Mouse (Mus musculus) thymus, postnatal 36 days (tissue): ENCODE data around the gene Snd1.

Source experiments
- DNase-seq, 2 experiments: peaks; one replicate each; pipeline ENCODE4 v3.0.0; 2022; ENCODE audit warnings: mixed read lengths in 2 of 2

Snd1 gene

DNA sequence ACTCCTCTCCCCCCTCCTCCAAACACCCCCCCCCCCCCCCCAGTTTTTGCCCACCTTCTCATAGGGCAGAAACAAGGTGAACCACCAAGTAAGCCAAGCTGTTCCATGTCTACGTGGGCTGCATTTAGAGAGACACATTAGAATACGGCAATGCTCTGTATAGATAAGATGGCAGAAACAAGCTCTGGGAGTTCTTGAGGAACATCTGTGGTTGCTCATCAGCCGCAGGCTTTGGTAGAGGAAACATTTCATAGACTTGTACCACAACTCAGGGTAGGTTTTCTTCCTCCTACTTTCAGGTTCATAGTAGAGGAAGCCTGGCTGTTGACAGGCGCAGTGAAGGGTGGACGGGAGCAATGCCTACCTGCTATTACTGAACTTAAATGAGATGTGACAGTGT lies 124.2 kb downstream of the Snd1 start:
- no peak for DNase-seq

DNA sequence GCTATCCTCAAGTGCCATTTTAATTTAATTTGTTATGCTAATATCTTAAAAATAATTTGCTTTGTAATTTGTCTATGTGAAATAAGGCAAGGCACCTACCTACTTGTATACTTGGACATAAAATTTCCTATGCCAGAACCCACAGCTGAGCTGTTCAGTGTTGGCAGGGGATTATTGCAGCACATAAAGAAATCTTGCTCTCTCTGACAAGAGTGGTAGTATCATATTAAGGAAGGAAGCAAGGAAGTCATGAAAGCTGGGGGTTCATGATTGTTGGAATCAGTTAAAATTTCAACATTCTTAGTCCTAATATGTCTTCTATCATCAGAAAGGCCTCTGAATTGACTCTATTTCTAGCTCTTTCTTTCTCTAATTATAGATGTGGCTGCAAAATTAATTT lies 125.5 kb downstream of the Snd1 start:
- DNase-seq: no peak

DNA sequence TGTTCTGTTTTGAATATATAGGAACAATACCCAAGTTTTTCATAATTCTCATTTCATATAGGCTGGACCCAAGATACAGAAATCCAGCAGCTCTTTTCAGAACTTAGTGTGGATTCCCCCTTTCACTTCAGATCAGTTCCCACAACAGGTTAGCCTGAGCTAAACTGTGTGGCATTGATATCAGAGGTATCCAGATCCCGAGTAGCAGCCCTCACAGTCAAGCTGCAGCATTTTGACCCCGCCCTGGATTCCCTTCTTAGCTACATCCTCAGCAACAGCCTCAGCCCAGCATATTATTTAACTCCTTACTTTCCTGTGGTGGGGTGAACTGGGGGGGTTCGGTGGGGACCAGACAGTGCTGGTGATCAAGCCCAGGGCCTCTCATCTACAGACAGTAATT lies 128.5 kb downstream of the Snd1 start:
- DNase-seq: no peak

DNA sequence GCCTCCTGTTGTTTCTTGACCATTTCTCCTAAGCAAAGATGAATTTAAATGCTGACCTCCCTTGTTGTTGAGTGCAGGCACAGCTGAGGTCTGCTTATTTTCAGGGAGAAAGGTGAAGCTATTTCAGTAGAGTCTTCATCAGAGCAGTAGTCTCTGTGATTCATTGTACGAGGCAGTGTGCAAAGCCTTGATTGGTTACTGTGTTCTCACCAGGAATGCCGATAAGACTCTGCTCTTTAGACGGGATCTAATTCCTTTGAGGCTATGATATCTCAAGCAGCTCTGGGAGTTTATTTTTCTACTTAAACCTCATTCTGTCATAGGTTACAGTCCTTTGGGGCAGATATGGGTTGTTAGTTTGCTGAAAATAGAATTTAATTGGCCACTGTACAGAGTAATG lies 128.9 kb downstream of the Snd1 start:
- no peak for DNase-seq

DNA sequence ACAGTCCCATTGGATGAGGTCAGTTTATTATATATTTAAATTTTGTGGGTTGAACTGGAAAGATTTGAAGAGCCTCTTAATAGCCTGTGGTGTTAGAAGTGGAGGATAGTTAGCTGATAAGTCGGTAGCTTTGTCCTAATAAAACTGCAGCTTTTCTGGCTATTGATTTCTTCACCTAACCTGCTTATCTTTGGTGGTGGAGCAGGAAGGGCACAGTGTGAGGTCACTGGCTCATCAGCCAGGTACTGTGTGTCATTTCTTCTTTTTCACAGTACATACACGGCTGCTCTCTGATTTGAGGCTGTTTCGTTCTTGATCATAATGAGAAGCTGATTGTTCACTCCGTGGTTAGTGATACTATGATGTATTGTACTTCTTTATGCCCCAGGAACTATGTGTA lies 134.4 kb downstream of the Snd1 start:
- no peak for DNase-seq

DNA sequence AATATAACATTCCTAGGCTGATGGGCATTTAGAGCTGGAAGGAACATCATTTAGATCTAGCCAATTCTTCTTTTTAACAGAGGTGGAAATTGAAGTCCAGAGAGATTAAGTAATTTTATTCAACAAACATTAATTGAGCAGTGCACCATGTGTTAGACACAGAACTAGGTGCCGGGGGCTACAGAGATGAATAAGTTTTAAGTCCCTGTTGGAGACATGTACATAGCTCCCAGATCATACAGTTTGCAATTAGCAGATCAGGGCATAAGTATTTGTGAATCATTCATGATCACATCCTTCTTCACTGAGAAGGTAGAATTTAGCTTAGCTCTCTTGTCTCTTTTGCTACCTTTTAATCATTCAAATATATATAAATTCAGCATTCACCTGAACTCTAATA lies 135.2 kb downstream of the Snd1 start:
- DNase-seq: no peak

DNA sequence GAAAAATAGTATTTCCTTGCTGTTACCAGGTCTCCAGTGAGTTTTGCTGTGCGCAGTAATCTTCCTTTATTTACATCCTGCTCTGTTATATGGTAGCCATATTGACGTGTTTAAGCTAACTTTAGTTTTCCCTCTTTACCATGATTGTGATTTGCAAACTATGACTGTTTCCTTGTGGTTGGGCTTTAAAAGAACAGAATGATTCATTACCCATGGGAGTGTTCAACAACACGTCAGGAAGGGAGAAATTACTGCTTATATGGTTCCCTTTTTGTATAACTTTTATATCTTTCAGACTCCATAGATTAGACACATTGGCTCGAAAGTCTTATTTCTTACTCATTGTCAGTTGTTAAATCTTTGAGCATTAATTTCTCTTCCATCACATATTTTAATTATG lies 138.5 kb downstream of the Snd1 start:
- no peak for DNase-seq

DNA sequence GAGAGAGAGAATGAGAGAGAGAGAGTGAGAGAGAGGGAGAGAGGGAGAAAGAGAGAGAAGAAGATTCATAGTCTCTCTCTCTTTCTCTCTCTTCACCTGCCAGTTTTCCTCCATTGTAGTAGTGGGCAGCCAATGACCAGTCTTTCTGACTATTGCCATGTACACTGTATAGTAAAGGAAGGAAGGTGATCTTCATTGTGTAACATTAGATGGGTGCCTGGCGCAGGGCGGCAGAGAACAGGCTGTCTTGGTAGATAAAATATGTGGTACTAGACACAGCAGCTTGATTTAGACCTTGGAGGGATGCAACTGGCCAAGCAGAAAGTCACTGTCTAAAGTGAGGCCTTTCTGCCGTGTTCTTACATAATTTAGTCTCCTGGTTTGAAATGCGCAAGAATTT lies 139.9 kb downstream of the Snd1 start:
- DNase-seq: no peak

DNA sequence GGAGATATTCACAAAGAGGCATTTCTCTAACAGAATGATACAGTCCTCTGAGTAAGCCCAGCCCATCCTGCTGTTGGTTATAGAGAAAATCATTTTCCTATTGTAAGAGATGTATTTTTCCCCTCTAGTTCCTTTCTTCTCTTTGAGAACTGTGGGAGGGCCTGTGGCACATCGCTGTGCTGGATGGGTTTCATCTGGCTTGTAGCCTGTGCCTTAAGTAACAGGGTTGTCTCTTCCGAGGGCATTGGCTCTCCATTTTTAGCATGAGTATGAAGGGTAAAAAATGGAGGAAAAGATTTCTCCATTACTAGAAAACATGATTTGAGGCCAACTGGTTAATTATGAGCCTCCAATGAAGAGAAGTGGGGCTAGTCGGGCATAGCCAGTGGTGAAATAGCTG lies 140.5 kb downstream of the Snd1 start:
- no peak for DNase-seq

DNA sequence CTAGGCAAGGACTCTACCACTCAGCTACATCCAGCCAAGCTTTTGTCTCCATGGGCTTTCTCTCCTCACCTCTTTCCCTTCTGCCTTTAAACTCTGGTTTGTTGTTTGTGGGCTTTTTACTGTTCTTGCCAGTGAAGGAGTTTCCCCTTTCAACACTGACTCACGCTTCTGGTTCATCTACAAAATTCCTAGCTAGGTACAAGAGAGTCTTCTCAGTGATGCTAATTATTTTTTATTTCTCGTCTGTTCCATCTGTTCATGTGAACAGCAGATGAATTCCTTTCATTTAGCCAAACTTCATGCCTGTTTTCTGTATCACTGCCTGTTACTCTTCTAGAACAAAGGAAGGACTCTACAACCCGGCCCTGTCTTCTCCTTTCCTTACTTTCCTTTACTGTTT lies 141.0 kb downstream of the Snd1 start:
- DNase-seq: no peak

DNA sequence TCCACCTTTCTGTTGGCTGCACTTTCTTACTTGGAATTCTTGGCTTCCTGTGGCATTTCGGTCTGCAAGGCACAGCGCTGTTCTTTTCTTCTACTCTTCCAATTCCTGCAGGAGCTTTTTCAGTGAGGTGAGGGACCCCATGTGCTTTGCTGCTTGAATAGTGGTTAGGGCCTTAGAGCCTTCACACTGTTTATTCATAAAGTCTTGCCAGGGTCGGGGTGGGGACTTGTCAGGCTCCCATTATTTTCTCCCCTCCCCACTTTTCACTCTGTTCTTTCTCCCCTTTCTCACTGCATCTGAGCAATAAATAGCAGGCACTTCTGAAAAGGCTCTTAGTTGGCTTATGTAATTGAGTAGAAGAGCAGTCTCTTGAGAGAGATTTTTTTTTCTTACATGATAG lies 143.4 kb downstream of the Snd1 start:
- DNase-seq: no peak

DNA sequence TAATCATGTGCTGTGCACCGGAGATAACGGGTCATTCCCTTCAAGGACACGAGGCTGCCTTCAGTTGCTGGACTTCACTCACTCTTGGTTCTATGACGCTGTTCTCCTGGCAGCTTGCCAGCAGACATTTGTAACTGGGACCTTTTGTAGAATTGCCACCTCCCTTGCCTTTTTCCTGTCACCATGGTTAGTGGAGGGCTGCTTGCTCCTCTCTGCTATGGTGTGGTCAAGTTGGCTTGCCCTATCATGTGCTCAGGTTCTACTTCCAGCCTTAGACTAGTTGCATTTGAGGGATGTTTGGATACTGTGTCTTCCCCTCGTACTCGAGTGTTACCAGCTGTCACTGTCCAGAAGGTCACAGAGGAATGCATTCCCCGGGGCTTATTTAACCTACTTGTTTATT lies 143.8 kb downstream of the Snd1 start:
- peak; percentile 11 to 18 for DNase-seq

DNA sequence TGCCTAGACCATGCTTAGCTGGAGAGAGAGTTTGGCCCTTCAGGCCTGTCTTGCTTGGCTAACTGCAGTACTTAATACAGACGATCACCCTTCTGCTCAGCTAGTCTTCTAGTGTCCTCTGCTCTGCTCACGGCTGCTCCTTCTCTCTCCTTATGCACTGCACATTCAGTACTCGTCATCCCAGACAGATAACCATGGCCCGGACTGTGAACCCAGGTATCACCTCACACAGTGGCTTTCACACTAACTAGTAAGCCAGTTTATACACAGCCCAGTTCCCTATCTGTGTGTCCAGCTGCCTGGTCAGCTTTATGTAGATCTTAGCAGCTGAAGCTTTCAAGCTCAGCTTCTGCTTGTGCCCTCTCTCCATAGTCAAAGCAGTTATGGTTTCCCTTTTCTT lies 146.5 kb downstream of the Snd1 start:
- DNase-seq: no peak

DNA sequence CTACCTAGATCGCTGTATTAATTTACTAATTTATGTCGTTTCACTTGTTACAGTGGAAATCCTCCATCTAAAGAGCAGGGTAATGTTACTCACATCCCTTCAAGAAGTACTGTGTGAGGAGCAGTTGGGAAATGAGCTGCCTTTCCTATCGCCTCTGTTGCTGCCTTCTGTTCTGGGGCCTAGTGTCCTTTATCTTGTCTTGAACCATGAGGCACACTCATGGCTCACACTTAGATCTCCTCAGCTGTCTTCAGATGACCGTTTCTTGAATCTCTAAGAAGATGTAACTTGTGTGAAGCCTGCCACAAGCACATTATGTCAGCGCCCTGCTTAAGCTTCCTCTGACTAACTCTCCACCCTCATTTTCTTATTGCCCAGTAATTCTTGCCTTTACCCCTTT lies 147.0 kb downstream of the Snd1 start:
- DNase-seq: no peak

DNA sequence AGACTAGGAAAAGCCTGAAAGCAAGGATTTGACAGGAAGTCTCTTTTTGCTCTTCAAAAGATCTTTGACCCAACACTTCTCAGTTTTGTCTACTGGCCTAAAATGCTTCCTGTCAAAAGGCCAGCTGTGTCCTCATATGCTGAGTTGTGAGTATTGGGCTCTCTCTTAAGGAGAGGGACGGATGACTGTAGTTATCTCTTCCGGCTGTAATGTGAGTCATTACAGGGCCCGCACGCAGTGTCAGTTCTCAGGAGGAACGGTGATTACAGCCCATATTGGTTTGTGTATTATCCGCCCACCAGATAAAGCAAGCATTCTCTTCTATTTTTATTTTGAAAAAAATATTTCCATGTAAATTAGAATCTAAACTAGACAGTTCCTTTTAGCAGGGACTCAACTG lies 147.6 kb downstream of the Snd1 start:
- DNase-seq: no peak

DNA sequence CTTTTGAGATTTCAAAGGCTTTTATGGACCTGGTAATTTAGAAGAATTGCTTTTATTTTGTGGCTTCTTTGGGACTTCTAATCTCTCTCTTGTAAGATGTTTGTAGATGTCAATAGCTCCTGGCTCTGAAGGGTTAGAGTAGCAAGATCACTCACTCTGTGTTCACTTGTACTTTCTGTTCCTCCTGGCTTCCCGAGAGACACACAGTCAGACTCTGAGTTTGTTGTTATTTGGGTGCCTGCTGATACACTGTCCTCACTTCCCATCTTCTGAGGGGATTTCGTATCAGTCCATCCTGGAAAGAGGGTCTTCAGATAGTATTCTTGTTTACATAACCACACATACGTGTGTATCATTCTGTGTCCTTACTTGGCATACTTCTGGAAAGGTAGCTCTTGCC lies 148.0 kb downstream of the Snd1 start:
- DNase-seq: no peak

DNA sequence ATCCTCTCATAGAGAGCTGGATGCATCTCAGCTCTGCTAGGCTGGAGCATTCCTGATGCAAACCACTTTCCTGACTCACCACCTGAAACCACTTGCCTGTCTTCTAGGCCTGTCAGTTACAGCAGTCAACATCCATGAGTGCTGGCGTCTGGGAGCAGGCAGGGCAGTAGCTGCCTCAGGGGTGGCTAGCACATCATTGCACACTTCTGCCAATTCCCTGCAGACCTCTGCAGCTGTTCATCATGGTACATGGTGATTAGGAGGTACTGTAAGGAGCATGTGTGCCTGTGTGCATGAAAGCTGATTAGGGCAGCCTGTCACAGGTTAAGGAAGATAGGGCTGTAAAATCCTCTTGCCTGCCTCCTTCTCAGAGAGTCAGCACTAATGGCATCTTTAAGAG lies 153.5 kb downstream of the Snd1 start:
- no peak for DNase-seq

DNA sequence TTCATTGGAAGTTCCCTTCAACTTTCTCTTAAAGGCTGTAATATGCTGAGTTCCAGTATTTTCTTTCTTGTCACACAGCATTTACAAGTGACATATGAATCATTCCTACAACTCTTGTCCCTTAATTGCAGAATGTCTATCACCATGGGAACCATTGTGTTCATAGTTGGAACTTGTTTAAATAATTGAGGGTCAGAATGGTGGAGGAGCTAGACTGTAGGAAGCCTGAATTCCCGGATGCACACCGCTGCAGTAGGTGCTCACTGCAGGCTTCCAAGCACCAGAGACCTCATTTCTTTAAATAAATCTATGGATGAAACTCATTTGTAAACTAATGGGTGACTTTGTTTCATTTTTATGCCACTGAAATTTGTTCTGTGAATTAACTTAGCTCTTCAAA lies 154.9 kb downstream of the Snd1 start:
- no peak for DNase-seq

DNA sequence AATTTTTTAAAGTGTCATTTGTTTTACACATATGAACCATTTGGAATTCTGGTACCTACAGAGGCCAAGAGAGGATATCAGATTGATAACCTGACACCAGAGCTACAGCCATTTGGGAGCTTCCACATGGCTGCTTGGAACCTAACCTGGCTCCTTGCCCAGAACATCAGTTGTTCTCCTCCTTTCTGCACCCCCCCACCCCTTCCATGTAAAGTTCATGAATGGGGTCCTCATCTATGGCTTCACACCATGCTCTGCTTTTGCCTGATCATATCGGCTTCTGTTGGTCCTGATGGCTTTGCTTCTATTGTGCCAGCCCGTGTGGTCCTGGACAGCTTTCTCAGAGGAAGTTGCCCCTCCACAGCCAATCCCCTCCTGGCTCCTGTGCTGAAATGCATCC lies 156.0 kb downstream of the Snd1 start:
- no peak for DNase-seq

DNA sequence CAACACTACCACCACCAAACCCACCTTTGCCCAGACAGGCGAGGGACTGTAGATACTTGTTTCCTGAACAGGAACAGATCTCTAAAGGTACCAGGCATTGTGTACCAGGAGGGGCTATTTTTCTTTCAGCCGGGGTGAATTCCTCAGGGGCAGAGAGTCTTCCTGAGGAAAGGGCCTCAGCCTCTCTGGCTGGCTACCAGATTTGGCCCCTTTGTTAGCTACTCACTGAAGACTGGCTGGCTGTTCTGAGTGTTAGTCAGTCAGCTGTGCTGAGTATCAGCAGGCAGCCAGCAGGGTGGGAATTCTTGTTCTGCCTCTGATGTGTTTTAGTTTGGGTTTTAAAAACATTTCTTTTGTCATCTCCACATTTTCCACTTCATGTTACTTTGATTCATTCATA lies 158.2 kb downstream of the Snd1 start:
- DNase-seq: no peak

DNA sequence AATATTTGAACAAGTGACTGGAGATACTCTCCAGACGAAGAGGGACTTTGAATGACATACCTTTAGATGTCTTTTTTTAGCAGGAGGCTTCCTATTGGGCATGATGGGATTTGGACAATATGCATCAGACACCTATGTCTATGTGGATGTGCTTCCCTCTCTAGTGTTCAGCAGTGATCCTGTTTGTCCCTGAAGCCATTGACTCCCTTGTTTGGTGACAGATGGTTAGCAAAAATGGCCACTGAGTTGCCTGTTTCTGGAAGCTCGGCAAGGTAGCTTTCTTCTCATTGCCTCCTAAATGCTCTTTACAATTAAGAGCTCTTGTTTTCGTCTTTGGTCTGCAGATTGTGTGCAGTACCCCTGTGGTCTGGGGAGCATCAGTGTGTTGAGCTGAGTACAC lies 158.7 kb downstream of the Snd1 start:
- no peak for DNase-seq

DNA sequence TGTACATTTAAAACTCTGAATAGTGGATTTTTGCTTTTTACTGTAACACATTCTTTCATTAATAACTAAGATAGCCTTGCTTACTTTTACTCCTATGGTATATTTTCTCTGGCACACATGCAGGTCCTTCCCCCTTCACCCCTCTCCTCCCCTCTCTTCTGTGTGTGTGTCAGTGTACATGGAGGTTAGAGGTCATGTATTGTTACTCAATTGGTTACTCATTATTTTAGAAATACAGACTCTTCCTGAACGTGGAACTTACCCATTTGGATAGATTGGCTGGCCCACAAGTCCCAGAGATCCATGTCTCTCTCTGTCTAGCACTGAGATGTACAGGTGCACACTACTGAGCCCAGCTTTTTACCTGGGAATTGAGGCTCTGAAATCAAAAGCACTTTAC lies 160.2 kb downstream of the Snd1 start:
- DNase-seq: no peak

DNA sequence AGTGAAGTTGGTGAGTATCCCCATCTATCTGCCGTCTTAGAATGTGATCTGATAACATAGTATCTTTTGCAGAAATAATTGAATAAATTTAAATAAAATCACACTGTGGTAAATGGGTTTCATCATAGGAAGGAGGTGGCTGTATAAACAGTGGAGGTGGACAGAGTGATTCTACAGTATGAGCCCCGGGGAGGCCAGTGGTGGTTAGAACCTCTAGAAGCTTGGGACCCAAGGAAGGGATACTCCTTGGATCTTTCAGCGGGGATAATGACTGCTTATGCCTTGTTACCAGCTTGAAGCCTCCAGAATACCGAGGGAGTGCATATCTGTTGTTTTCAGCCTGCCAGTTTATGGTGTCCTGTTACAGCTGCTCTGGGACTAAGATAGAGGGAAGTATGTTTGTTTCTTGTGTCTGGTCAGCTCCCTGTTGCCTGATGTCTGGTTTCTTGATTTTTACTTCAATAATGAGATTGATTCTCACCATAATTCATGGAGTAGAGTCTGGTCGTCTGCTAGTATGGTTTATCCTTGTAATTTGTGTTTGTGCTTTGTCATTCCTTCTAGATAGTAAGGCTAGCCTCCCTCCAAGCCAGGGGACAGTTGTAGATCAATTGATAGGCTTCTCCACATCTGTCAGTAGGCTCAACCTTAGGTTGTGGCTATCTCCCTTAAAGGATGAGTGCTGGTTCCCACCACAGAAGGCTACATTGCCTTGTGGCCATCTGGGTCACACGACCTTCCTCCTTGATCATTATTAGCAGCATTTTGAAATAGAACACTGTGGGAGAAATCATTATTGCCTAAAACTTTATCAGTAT lies 160.8 kb downstream of the Snd1 start:
- DNase-seq: no peak

DNA sequence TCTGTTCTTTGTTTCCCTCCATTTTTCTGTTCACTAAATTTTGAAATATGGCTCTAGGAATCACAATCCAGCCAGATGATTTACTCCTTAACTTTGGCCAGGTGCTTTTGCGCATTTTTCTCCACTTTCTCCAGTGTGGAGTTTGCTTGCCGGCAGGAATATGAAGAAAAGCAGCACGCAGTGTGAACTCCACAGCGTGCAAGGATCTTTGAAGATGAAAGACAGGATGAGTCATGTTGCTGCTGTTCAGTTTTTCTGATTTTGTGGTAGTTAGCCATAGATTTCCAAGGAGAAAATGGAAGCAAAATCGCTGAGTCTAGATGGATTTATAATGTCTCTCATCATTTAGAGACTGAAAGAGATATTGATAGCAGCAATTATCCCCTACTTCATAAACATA lies 165.1 kb downstream of the Snd1 start:
- DNase-seq: no peak

DNA sequence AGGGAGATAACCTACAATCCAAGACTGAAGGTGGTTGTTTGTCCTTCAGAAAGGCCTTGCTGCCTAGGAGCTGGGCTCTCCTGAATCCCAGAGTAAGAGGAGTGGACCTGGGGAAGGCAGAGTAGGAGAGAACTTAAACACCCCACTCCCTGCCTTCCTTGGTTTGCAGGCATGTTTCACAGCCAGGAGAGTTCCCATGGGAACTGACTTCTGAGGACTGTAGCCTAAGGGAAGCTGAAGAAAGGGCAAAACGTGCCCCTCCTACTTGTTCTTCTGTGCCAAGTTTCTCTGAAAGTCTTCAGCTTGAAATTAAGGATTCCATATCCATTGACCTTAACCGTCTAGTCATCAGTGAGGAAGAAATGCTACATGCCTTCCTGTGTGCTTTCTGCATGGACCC lies 168.0 kb downstream of the Snd1 start:
- DNase-seq: no peak

DNA sequence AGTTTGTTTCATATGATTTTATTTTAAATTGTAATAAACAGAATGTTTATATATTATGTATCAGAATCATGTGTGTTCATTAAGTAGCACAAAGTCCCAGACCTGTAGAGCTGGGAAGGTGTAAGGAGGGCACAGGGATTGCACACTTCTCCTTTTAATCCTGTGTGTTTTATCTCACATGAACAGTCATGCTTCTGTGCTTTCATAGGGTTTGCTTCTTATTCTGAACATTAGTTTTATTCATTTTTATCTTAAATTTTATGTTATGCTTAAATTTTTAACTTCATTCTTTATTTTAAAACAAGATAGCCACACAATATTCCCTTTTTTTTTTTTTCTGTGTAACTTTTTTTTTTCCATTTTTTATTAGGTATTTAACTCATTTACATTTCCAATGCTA lies 170.3 kb downstream of the Snd1 start:
- no peak for DNase-seq
